Mouse (Mus musculus) heart, adult 10 weeks (tissue): ENCODE results near the gene Pcdh7. TPM values are rescaled to one million over a fixed set of nuclear protein-coding genes. Genes with fewer than 3 reads are reported as not detected.

Experiments
- polyA plus RNA-seq: library from polyadenylated mRNA; stranded (reverse); fragments of 350-450 nt; fragmentation: Illumina TruSeq; extraction: RNeasy Lipid Tissue Mini Kit (QIAGEN cat#74804); gene quantifications from one replicate; pipeline ENCODE4 v1.2.3, GENCODE M21; 2014; ENCODE audit warnings: low read depth, low replicate concordance

Gene Pcdh7
- polyA plus RNA-seq = 51.9 TPM

GRCm38 (mm10) chr5:57717906-57718875, at the start of gene Pcdh7:
TSS of gene Pcdh7 (plus strand) at chr5:57717967.

